Mouse (Mus musculus): ENCODE measurements around the gene Sdf4.

Gene Sdf4

GRCm38 (mm10) chr4:156031593-156032391 is 39.1 kb downstream of the Sdf4 start:
- Histone ChIP-seq H3K4me1 (replicated peaks; ENCODE audit: low read depth, low read length) (peaks cover 56% of the 10 kb centered on the region), H3K27me3 (ENCODE audit: insufficient read depth, low read length) (peaks cover 24% of the 10 kb centered on the region), H3K36me3 (ENCODE audit: insufficient read depth, low read length) (peaks cover 35% of the 10 kb centered on the region), H3K9me3 (ENCODE audit: low read length) (no peaks in the 10 kb centered on the region), H3K4me3 (replicated peaks; ENCODE audit: low read length) (peak overlapping the region; percentile 81)
- TF ChIP-seq NANOG (IDR thresholded peaks at IDR 0.05; ENCODE audit: borderline replicate concordance, low read length): no peak
- TF ChIP-seq CTCF (conservative IDR thresholded peaks at IDR 0.05; ENCODE audit: low read length): no peak

- Histone ChIP-seq H3K36me3 (ENCODE audit: insufficient read depth, low read length) (peaks cover 24% of the 10 kb centered on the region), H3K4me1 (replicated peaks; ENCODE audit: low read depth, low read length) (peaks cover 56% of the 10 kb centered on the region), H3K9me3 (ENCODE audit: low read length) (no peaks in the 10 kb centered on the region), H3K4me3 (replicated peaks; ENCODE audit: low read length) (peak overlapping the region; percentile 81), H3K27me3 (ENCODE audit: insufficient read depth, low read length) (peaks cover 24% of the 10 kb centered on the region)
- TF ChIP-seq POU5F1 (IDR thresholded peaks at IDR 0.05; ENCODE audit: borderline replicate concordance, low read length): no peak
- no peak for TF ChIP-seq CTCF (conservative IDR thresholded peaks at IDR 0.05; ENCODE audit: low read length)
- TF ChIP-seq NANOG (IDR thresholded peaks at IDR 0.05; ENCODE audit: borderline replicate concordance, low read length): no peak
These were observed 40.2 kb downstream of the Sdf4 start for GRCm38 (mm10) chr4:156032856-156033255.

- TF ChIP-seq NANOG (IDR thresholded peaks at IDR 0.05; ENCODE audit: borderline replicate concordance, low read length) (no peak), CTCF (conservative IDR thresholded peaks at IDR 0.05; ENCODE audit: low read length) (peak; percentile 95)
- H3K4me1 ChIP-seq (replicated peaks; ENCODE audit: low read depth, low read length): peaks cover 56% of the 10 kb centered on the region
- peaks cover 17% of the 10 kb centered on the region for H3K36me3 ChIP-seq (ENCODE audit: insufficient read depth, low read length)
- peaks cover 24% of the 10 kb centered on the region for H3K27me3 ChIP-seq (ENCODE audit: insufficient read depth, low read length)
- H3K4me3 ChIP-seq (replicated peaks; ENCODE audit: low read length): peak overlapping the region; percentile 78
- H3K9me3 ChIP-seq (ENCODE audit: low read length): no peaks in the 10 kb centered on the region
These were observed 40.9 kb downstream of the Sdf4 start for GRCm38 (mm10) chr4:156033476-156034119.

GRCm38 (mm10) chr4:156034301-156034700 is 41.6 kb downstream of the Sdf4 start:
- peaks cover 24% of the 10 kb centered on the region for H3K27me3 ChIP-seq (ENCODE audit: insufficient read depth, low read length)
- H3K36me3 ChIP-seq (ENCODE audit: insufficient read depth, low read length): peaks cover 10% of the 10 kb centered on the region
- H3K4me1 ChIP-seq (replicated peaks; ENCODE audit: low read depth, low read length): peaks cover 56% of the 10 kb centered on the region
- no peaks in the 10 kb centered on the region for H3K9me3 ChIP-seq (ENCODE audit: low read length)
- TF ChIP-seq NANOG (IDR thresholded peaks at IDR 0.05; ENCODE audit: borderline replicate concordance, low read length) (no peak), CTCF (conservative IDR thresholded peaks at IDR 0.05; ENCODE audit: low read length) (no peak), POU5F1 (IDR thresholded peaks at IDR 0.05; ENCODE audit: borderline replicate concordance, low read length) (no peak)
- peak overlapping the region; percentile 78 for H3K4me3 ChIP-seq (replicated peaks; ENCODE audit: low read length)

GRCm38 (mm10) chr4:156034901-156035300 is 42.2 kb downstream of the Sdf4 start:
- H3K27me3 ChIP-seq (ENCODE audit: insufficient read depth, low read length): peaks cover 24% of the 10 kb centered on the region
- no peak for TF ChIP-seq POU5F1 (IDR thresholded peaks at IDR 0.05; ENCODE audit: borderline replicate concordance, low read length)
- peak overlapping the region; percentile 78 for H3K4me3 ChIP-seq (replicated peaks; ENCODE audit: low read length)
- peaks cover 5% of the 10 kb centered on the region; the same call in 1 of the 2 replicates for H3K36me3 ChIP-seq (ENCODE audit: insufficient read depth, low read length)
- H3K4me1 ChIP-seq (replicated peaks; ENCODE audit: low read depth, low read length): peaks cover 56% of the 10 kb centered on the region
- no peaks in the 10 kb centered on the region for H3K9me3 ChIP-seq (ENCODE audit: low read length)

- no peak for TF ChIP-seq CTCF (conservative IDR thresholded peaks at IDR 0.05; ENCODE audit: low read length)
- TF ChIP-seq NANOG (IDR thresholded peaks at IDR 0.05; ENCODE audit: borderline replicate concordance, low read length): no peak
- no peak for TF ChIP-seq POU5F1 (IDR thresholded peaks at IDR 0.05; ENCODE audit: borderline replicate concordance, low read length)
- Histone ChIP-seq H3K9me3 (ENCODE audit: low read length) (no peaks in the 10 kb centered on the region), H3K4me1 (replicated peaks; ENCODE audit: low read depth, low read length) (peaks cover 23% of the 10 kb centered on the region), H3K27me3 (ENCODE audit: insufficient read depth, low read length) (peaks cover 12% of the 10 kb centered on the region), H3K36me3 (ENCODE audit: insufficient read depth, low read length) (no peaks in the 10 kb centered on the region), H3K4me3 (replicated peaks; ENCODE audit: low read length) (no peak overlapping the region; the same call in 1 of the 2 replicates)
These were observed 52.1 kb downstream of the Sdf4 start for GRCm38 (mm10) chr4:156044754-156045153.

- Histone ChIP-seq H3K27me3 (ENCODE audit: insufficient read depth, low read length) (peaks cover 14% of the 10 kb centered on the region), H3K9me3 (ENCODE audit: low read length) (no peaks in the 10 kb centered on the region), H3K36me3 (ENCODE audit: insufficient read depth, low read length) (peaks cover 16% of the 10 kb centered on the region), H3K4me1 (replicated peaks; ENCODE audit: low read depth, low read length) (peaks cover 24% of the 10 kb centered on the region), H3K4me3 (replicated peaks; ENCODE audit: low read length) (no peak overlapping the region)
- TF ChIP-seq CTCF (conservative IDR thresholded peaks at IDR 0.05; ENCODE audit: low read length) (no peak), NANOG (IDR thresholded peaks at IDR 0.05; ENCODE audit: borderline replicate concordance, low read length) (no peak), POU5F1 (IDR thresholded peaks at IDR 0.05; ENCODE audit: borderline replicate concordance, low read length) (no peak)
These were observed 57.1 kb downstream of the Sdf4 start for GRCm38 (mm10) chr4:156049779-156050178.

- peaks cover 14% of the 10 kb centered on the region for H3K27me3 ChIP-seq (ENCODE audit: insufficient read depth, low read length)
- peaks cover 25% of the 10 kb centered on the region for H3K4me1 ChIP-seq (replicated peaks; ENCODE audit: low read depth, low read length)
- H3K4me3 ChIP-seq (replicated peaks; ENCODE audit: low read length): no peak overlapping the region
- no peaks in the 10 kb centered on the region for H3K9me3 ChIP-seq (ENCODE audit: low read length)
- TF ChIP-seq NANOG (IDR thresholded peaks at IDR 0.05; ENCODE audit: borderline replicate concordance, low read length) (no peak), CTCF (conservative IDR thresholded peaks at IDR 0.05; ENCODE audit: low read length) (no peak), POU5F1 (IDR thresholded peaks at IDR 0.05; ENCODE audit: borderline replicate concordance, low read length) (no peak)
- H3K36me3 ChIP-seq (ENCODE audit: insufficient read depth, low read length): peaks cover 22% of the 10 kb centered on the region
These were observed 57.8 kb downstream of the Sdf4 start for GRCm38 (mm10) chr4:156050391-156050980.

Measured in E14TG2a.4 (cell line).